Mouse (Mus musculus) CH12.LX (cell line): ENCODE results near the gene Gm20388. TPM values are rescaled to one million over a fixed set of nuclear protein-coding genes. Genes with fewer than 3 reads are reported as not detected.

Experiments
- DNase-seq: peaks from one replicate; pipeline ENCODE4 v3.0.0-alpha.2; 2013; ENCODE audit errors: extremely low read depth
- H3K27ac ChIP-seq: 2 replicates; pipeline ENCODE4 v1.5.1; 2012; ENCODE audit warnings: low read depth, mild to moderate bottlenecking, control low read depth, moderate library complexity; ENCODE audit not compliant: insufficient read depth
- H3K27me3 ChIP-seq: replicated peaks from 2 replicates; pipeline ENCODE3; 2012; ENCODE audit warnings: inconsistent platforms
- H3K36me3 ChIP-seq, 2 experiments: replicated peaks in 1 of 2; 2 replicates each; pipeline versions ENCODE3 to v1.6.1; 2012; ENCODE audit warnings: inconsistent platforms in 1 of 2, low read length in 1 of 2, mild to moderate bottlenecking in 1 of 2, mixed read lengths in 1 of 2, moderate library complexity in 1 of 2; ENCODE audit not compliant: control insufficient read depth in 1 of 2, insufficient read depth in 1 of 2
- H3K4me1 ChIP-seq, 2 experiments: 2 replicates each; pipeline ENCODE4 v1.6.1; 2012; ENCODE audit warnings: inconsistent platforms in 1 of 2, moderate library complexity in 1 of 2; ENCODE audit not compliant: insufficient read depth in 2 of 2, control insufficient read depth in 1 of 2
- H3K4me2 ChIP-seq: 2 replicates; pipeline ENCODE4 v1.6.1; 2012; ENCODE audit warnings: low read depth, mild to moderate bottlenecking, control low read depth; ENCODE audit not compliant: poor library complexity, insufficient read depth, severe bottlenecking
- H3K4me3 ChIP-seq, 3 experiments: fragments of 150-350 bp in 1 of 3; sonication (generic) in 1 of 3; replicated peaks in 1 of 3; 2 replicates each; pipeline versions ENCODE3 to v1.5.1; 2011 to 2012; ENCODE audit warnings: low read depth in 2 of 3, low read length in 2 of 3, mild to moderate bottlenecking in 2 of 3, moderate library complexity in 2 of 3, control low read depth in 1 of 3, improper control_type of control experiment in 1 of 3, inconsistent platforms in 1 of 3, mixed read lengths in 1 of 3; ENCODE audit not compliant: poor library complexity in 1 of 3
- H3K79me2 ChIP-seq: replicated peaks from 2 replicates; pipeline ENCODE4 v1.6.1; 2012; ENCODE audit warnings: mild to moderate bottlenecking, moderate library complexity; ENCODE audit not compliant: control insufficient read depth, poor library complexity, insufficient read depth, severe bottlenecking; ENCODE audit errors: extremely low read depth
- H3K9ac ChIP-seq: 2 replicates; pipeline ENCODE4 v1.6.1; 2012; ENCODE audit warnings: low read depth, mild to moderate bottlenecking, control low read depth, moderate library complexity; ENCODE audit not compliant: insufficient read depth
- H3K9me3 ChIP-seq: replicated peaks from 2 replicates; pipeline ENCODE3; 2012; ENCODE audit warnings: low read length, inconsistent platforms, mixed read lengths
- CHD1 ChIP-seq: IDR thresholded peaks from 2 replicates; pipeline ENCODE4 v1.6.1; 2012; ENCODE audit warnings: low read depth, low read length, improper control_type of control experiment, inconsistent platforms
- CHD2 ChIP-seq: IDR thresholded peaks from 2 replicates; pipeline ENCODE4 v1.6.1; 2011; ENCODE audit warnings: low read length, improper control_type of control experiment
- CTCF ChIP-seq, 2 experiments: IDR thresholded peaks in 1 of 2; conservative IDR thresholded peaks in 1 of 2; 2 replicates each; pipeline ENCODE4 v1.5.1; 2011 to 2012; ENCODE audit warnings: low read depth in 2 of 2, low read length in 2 of 2, improper control_type of control experiment in 1 of 2, inconsistent platforms in 1 of 2, mild to moderate bottlenecking in 1 of 2, moderate library complexity in 1 of 2
- ELF1 ChIP-seq: IDR thresholded peaks from 2 replicates; pipeline ENCODE4 v1.6.1; 2014; ENCODE audit warnings: low read depth, mild to moderate bottlenecking, inconsistent platforms, low read length, improper control_type of control experiment
- HCFC1 ChIP-seq: IDR thresholded peaks from 2 replicates; pipeline ENCODE4 v1.6.1; 2012; ENCODE audit warnings: low read depth, mild to moderate bottlenecking, inconsistent platforms, low read length, improper control_type of control experiment
- IRF4 ChIP-seq: IDR thresholded peaks from 2 replicates; pipeline ENCODE4 v1.6.1; 2014; ENCODE audit warnings: low read depth, mild to moderate bottlenecking, inconsistent platforms, low read length, improper control_type of control experiment
- JUN ChIP-seq: IDR thresholded peaks from 2 replicates; pipeline ENCODE4 v1.6.1; 2011; ENCODE audit warnings: low read depth, mild to moderate bottlenecking, low read length, improper control_type of control experiment, moderate library complexity; ENCODE audit not compliant: insufficient read depth
- JUND ChIP-seq: conservative IDR thresholded peaks from 2 replicates; pipeline ENCODE4 v1.6.1; 2011; ENCODE audit warnings: low read depth, low read length, improper control_type of control experiment
- MAFK ChIP-seq: IDR thresholded peaks from 2 replicates; pipeline ENCODE4 v1.6.1; 2011; ENCODE audit warnings: low read length, improper control_type of control experiment; ENCODE audit not compliant: insufficient replicate concordance
- MAX ChIP-seq: IDR thresholded peaks from 2 replicates; pipeline ENCODE4 v1.6.1; 2011; ENCODE audit warnings: low read length, improper control_type of control experiment
- MAZ ChIP-seq: IDR thresholded peaks from 2 replicates; pipeline ENCODE4 v1.6.1; 2012; ENCODE audit warnings: low read depth, mild to moderate bottlenecking, inconsistent platforms, low read length, improper control_type of control experiment, moderate library complexity
- MEF2A ChIP-seq: IDR thresholded peaks from 2 replicates; pipeline ENCODE4 v1.6.1; 2014; ENCODE audit warnings: low read depth, mild to moderate bottlenecking, inconsistent platforms, low read length, improper control_type of control experiment, borderline replicate concordance
- MXI1 ChIP-seq: IDR thresholded peaks from 2 replicates; pipeline ENCODE4 v1.6.1; 2011; ENCODE audit warnings: mild to moderate bottlenecking, low read depth, low read length, improper control_type of control experiment
- PAX5 ChIP-seq: IDR thresholded peaks from 2 replicates; pipeline ENCODE4 v1.6.1; 2012; ENCODE audit warnings: low read length, inconsistent platforms, mixed read lengths
- POLR2A ChIP-seq: IDR thresholded peaks from 2 replicates; pipeline ENCODE4 v1.6.1; 2011; ENCODE audit warnings: low read depth, mild to moderate bottlenecking, improper control_type of control experiment, low read length
- POLR2AphosphoS2 ChIP-seq: IDR thresholded peaks from 2 replicates; pipeline ENCODE4 v1.6.1; 2011; ENCODE audit warnings: low read depth, low read length, improper control_type of control experiment
- RAD21 ChIP-seq: IDR thresholded peaks from 2 replicates; pipeline ENCODE4 v1.6.1; 2011; ENCODE audit warnings: low read depth, mild to moderate bottlenecking, low read length, improper control_type of control experiment, moderate library complexity
- RCOR1 ChIP-seq: conservative IDR thresholded peaks from 2 replicates; pipeline ENCODE4 v1.6.1; 2012; ENCODE audit warnings: low read depth, mild to moderate bottlenecking, inconsistent platforms, low read length, improper control_type of control experiment
- SMC3 ChIP-seq: IDR thresholded peaks from 2 replicates; pipeline ENCODE4 v1.6.1; 2011; ENCODE audit warnings: low read depth, low read length, improper control_type of control experiment
- TCF12 ChIP-seq: IDR thresholded peaks from 2 replicates; pipeline ENCODE4 v1.6.1; 2014; ENCODE audit warnings: low read depth, mild to moderate bottlenecking, inconsistent platforms, low read length, improper control_type of control experiment
- UBTF ChIP-seq: IDR thresholded peaks from 2 replicates; pipeline ENCODE4 v1.6.1; 2012; ENCODE audit warnings: low read depth, mild to moderate bottlenecking, inconsistent platforms, low read length, improper control_type of control experiment, moderate library complexity
- USF1 ChIP-seq: IDR thresholded peaks from 2 replicates; pipeline ENCODE4 v1.6.1; 2014; ENCODE audit warnings: low read depth, mild to moderate bottlenecking, inconsistent platforms, low read length, improper control_type of control experiment
- USF2 ChIP-seq: conservative IDR thresholded peaks from 2 replicates; pipeline ENCODE4 v1.6.1; 2011; ENCODE audit warnings: low read depth, low read length, improper control_type of control experiment
- ZC3H11A ChIP-seq: IDR thresholded peaks from 2 replicates; pipeline ENCODE4 v1.6.1; 2012; ENCODE audit warnings: low read depth, mild to moderate bottlenecking, inconsistent platforms, low read length, improper control_type of control experiment
- ZMIZ1 ChIP-seq: IDR thresholded peaks from 2 replicates; pipeline ENCODE4 v1.6.1; 2012; ENCODE audit warnings: low read depth, mild to moderate bottlenecking, inconsistent platforms, low read length, improper control_type of control experiment
- dilution Hi-C: fragments of 300-500 bp; cut with MboI; formaldehyde crosslinking; loops from 2 replicates; pipeline ENCODE4 v1.14.3; 2020; ENCODE audit warnings: low sequenced_read_pairs; ENCODE audit not compliant: extremely low pct_unique_long_range_greater_than_20kb, extremely low pct_ligation_motif_present
- in situ Hi-C: fragments of 300-500 bp; cut with MboI; formaldehyde crosslinking; loops from 3 replicates; pipeline ENCODE4 v1.14.3; 2019; ENCODE audit warnings: low sequenced_read_pairs, low pct_ligation_motif_present, low pct_unique_long_range_greater_than_20kb, mixed read lengths
- polyA plus RNA-seq: library from polyadenylated mRNA; unstranded; fragments of >175 nt; gene quantifications from 2 replicates; pipeline ENCODE4 v1.2.1, GENCODE M21; 2012; ENCODE audit warnings: low read depth; ENCODE audit not compliant: insufficient read length
- total RNA-seq, 2 experiments: library from RNA; depleted of rRNA; stranded (reverse); fragments of 300-350 nt in 1 of 2; fragments of >200 nt in 1 of 2; gene quantifications; 2 replicates each; pipeline ENCODE4 v1.2.3; 2012 to 2014

The Gm20388 gene
- total and polyA plus RNA-seq, 3 experiments, result 14.8 to 26.3 (median 22.2) TPM

DNA sequence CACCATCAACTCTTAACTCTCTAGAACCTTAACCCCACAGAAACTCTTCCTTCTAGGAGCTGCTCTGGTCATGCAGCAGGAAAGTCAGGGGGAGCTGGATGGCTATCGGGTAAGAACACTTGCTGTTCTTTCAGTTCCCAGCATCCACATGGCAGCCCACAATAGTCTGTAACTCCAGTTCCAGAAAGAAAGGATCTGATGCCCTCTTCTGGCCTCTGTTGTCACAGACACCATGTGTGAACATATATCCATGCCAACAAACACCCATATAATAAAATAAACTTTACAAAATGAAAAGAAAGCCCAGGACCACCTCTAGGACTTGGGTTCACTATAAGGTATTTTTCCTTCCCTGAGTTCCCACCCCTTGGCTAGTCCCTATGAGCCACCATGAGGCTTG, 1711.2 kb downstream of the Gm20388 start:
- dilution Hi-C loops, result no loop called here
- no peak for TF ChIP-seq CHD1
- TF ChIP-seq MXI1, result no peak
- TF ChIP-seq MAFK, result no peak
- no peak for TF ChIP-seq IRF4
- no peak for TF ChIP-seq ZMIZ1
- TF ChIP-seq TCF12, result no peak
- no peak for TF ChIP-seq JUND
- TF ChIP-seq USF2, result no peak
- TF ChIP-seq RAD21, result peak; percentile 30
- TF ChIP-seq RCOR1, result no peak
- TF ChIP-seq MEF2A, result no peak
- TF ChIP-seq POLR2A, result no peak
- TF ChIP-seq MAZ, result no peak
- TF ChIP-seq CTCF (conservative IDR thresholded peaks at IDR 0.05 in 1 of 2, IDR thresholded peaks at IDR 0.05 in 1 of 2; ENCODE audit: low read depth in 2 of 2, low read length in 2 of 2), result peak in 1 of 2 experiments; percentile 44; a peak in 2 of 4 replicates
- TF ChIP-seq CHD2, result no peak
- no peak for TF ChIP-seq ZC3H11A
- TF ChIP-seq PAX5, result no peak
- TF ChIP-seq MAX, result no peak
- TF ChIP-seq ELF1, result no peak
- TF ChIP-seq JUN, result no peak
- TF ChIP-seq HCFC1, result no peak
- peak; percentile 12; the same call in 1 of the 2 replicates for TF ChIP-seq SMC3
- no peak for TF ChIP-seq USF1
- TF ChIP-seq UBTF, result no peak

DNA sequence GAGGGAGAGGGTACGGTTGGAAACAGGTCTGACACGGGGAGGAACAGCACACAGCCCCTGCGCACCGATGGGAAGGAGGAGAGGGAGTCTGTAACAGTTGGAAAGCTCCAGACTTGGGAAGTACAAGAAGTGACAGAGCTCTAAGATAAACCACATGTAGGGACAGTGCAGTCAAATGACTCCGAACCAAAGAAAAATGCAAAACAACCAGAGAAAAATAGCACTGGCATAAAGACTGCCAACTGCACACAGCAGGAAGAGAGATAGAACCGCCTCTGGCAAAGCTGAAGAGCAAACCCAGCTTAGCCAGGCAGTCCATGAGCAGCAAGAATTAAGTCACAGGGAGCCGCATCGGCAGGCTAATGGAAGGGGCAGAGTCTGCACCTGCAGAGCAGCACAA, 1712.4 kb downstream of the Gm20388 start:
- dilution Hi-C loops, result no loop called here
- no peaks in the 10 kb centered on the region for H3K4me1 ChIP-seq
- in situ Hi-C loops, result no loop called here

More for the DNA sequence above, 1711.2 kb downstream of the Gm20388 start:
- peaks cover 92% of the 10 kb centered on the region for H3K27me3 ChIP-seq
- no peaks in the 10 kb centered on the region for H3K36me3 ChIP-seq
- in situ Hi-C loops, result no loop called here
- H3K4me3 ChIP-seq, result no peak overlapping the region
- DNase-seq, result no peak
- no peak overlapping the region for H3K4me2 ChIP-seq
- H3K9ac ChIP-seq, result no peak overlapping the region
- no peak overlapping the region for H3K27ac ChIP-seq
- no peaks in the 10 kb centered on the region for H3K9me3 ChIP-seq
- H3K4me1 ChIP-seq, result no peaks in the 10 kb centered on the region
- H3K79me2 ChIP-seq, result no peaks in the 10 kb centered on the region

More for the DNA sequence above, 1712.4 kb downstream of the Gm20388 start:
- Histone ChIP-seq H3K9me3 (no peaks in the 10 kb centered on the region), H3K79me2 (no peaks in the 10 kb centered on the region), H3K4me2 (no peak overlapping the region), H3K4me3 (no peak overlapping the region), H3K27me3 (peaks cover 87% of the 10 kb centered on the region), H3K27ac (no peak overlapping the region), H3K9ac (no peak overlapping the region), H3K36me3 (no peaks in the 10 kb centered on the region)
- TF ChIP-seq USF2 (no peak), POLR2AphosphoS2 (no peak), ELF1 (no peak)
- DNase-seq, result no peak
